In the genomic region with DNA sequence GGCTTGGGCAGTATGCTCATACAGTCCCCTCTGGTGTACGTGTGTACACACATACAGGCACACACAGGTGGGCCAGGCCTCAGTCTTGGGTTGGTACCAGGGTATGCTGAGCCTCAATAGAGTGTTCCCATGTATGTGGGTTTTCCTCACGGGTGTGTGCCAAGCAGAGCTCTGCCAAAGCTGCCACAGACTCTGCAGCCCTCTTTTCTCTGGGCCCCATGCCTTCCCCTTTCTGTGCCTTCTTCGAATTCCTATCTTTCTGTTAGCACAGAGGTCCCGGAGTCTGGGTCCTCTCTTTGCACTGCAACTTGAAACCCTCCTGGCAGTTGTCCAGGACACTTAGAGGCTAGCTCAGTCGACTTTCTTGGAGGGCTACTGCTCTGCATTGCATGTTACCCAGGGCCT, we compare ENCODE assay signal across 9 mouse cellular contexts. TPM values are rescaled to one million over a fixed set of nuclear protein-coding genes. Genes with fewer than 3 reads are reported as not detected.
DNase-seq lines count a peak whose midpoint lies in the region; ATAC-seq and TF ChIP-seq lines count a peak whose summit lies in the region.
"Had no signal": no experiment of that assay in that cellular context is flagged by ENCODE, and none has a peak within 500 bp of the region (broad histone marks: within the 10 kb centered on the region; RNA-seq: fewer than 3 reads in every experiment).

No protein-coding gene starts in this region.

- WGBS in intestine, embryonic 14.5 days: 19% methylated on average over 5 of the region's 5 CpGs
- 23% methylated on average over 5 of the region's 5 CpGs for WGBS in intestine, postnatal 0 days
- 28% methylated on average over 5 of the region's 5 CpGs for WGBS in forebrain, embryonic 13.5 days
- 30% methylated on average over 5 of the region's 5 CpGs for WGBS in hindbrain, embryonic 15.5 days
- 33% methylated on average over 5 of the region's 5 CpGs for WGBS in liver, embryonic 13.5 days (ENCODE audit: insufficient replicate concordance)
- 22% methylated on average over 5 of the region's 5 CpGs for WGBS in stomach, embryonic 15.5 days

- no peak overlapping the region for H3K9ac ChIP-seq in intestine, embryonic 14.5 days (ENCODE audit: low read length)
- H3K9ac ChIP-seq in intestine, postnatal 0 days (ENCODE audit: low read depth, low read length): no peak overlapping the region
- H3K9ac ChIP-seq in forebrain, embryonic 13.5 days: no peak overlapping the region
- no peak overlapping the region for H3K9ac ChIP-seq in hindbrain, embryonic 15.5 days
- no peak overlapping the region for H3K9ac ChIP-seq in liver, embryonic 13.5 days
- no peak overlapping the region for H3K9ac ChIP-seq in stomach, embryonic 15.5 days

- H3K27me3 ChIP-seq in intestine, embryonic 14.5 days (replicated peaks; ENCODE audit: control insufficient read depth, insufficient read depth, low read length): no peaks in the 10 kb centered on the region
- no peaks in the 10 kb centered on the region for H3K27me3 ChIP-seq in intestine, postnatal 0 days (replicated peaks; ENCODE audit: control insufficient read depth, insufficient read depth, low read length)
- H3K27me3 ChIP-seq in forebrain, embryonic 13.5 days: no peaks in the 10 kb centered on the region
- H3K27me3 ChIP-seq in hindbrain, embryonic 15.5 days: no peaks in the 10 kb centered on the region
- no peaks in the 10 kb centered on the region for H3K27me3 ChIP-seq in liver, embryonic 13.5 days
- H3K27me3 ChIP-seq in stomach, embryonic 15.5 days (replicated peaks): no peaks in the 10 kb centered on the region

- DNase-seq in intestine, embryonic 14.5 days (ENCODE audit: low spot score): peak; percentile 86
- no peak for DNase-seq in liver, embryonic 13.5 days
- no peak for DNase-seq in thymus, postnatal 14 days
- no peak for DNase-seq in cerebellum, postnatal 36 days

- no peaks in the 10 kb centered on the region for H3K9me3 ChIP-seq in intestine, embryonic 14.5 days (ENCODE audit: control insufficient read depth, low read length)
- H3K9me3 ChIP-seq in intestine, postnatal 0 days (ENCODE audit: control insufficient read depth): no peaks in the 10 kb centered on the region
- H3K9me3 ChIP-seq in forebrain, embryonic 13.5 days (replicated peaks): peaks cover 7% of the 10 kb centered on the region
- no peaks in the 10 kb centered on the region for H3K9me3 ChIP-seq in hindbrain, embryonic 15.5 days
- no peaks in the 10 kb centered on the region for H3K9me3 ChIP-seq in liver, embryonic 13.5 days (replicated peaks)
- no peaks in the 10 kb centered on the region for H3K9me3 ChIP-seq in stomach, embryonic 15.5 days

- peaks cover 13% of the 10 kb centered on the region for H3K36me3 ChIP-seq in intestine, embryonic 14.5 days (ENCODE audit: control insufficient read depth, insufficient read depth, low read length)
- no peaks in the 10 kb centered on the region for H3K36me3 ChIP-seq in intestine, postnatal 0 days (ENCODE audit: control insufficient read depth, insufficient read depth)
- no peaks in the 10 kb centered on the region; the same call in 1 of the 2 replicates for H3K36me3 ChIP-seq in forebrain, embryonic 13.5 days (ENCODE audit: poor library complexity, severe bottlenecking)
- H3K36me3 ChIP-seq in hindbrain, embryonic 15.5 days: no peaks in the 10 kb centered on the region
- H3K36me3 ChIP-seq in liver, embryonic 13.5 days: no peaks in the 10 kb centered on the region
- no peaks in the 10 kb centered on the region for H3K36me3 ChIP-seq in stomach, embryonic 15.5 days

- peak overlapping the region; percentile 83 for H3K27ac ChIP-seq in intestine, embryonic 14.5 days (ENCODE audit: low read depth)
- no peak overlapping the region for H3K27ac ChIP-seq in intestine, postnatal 0 days (ENCODE audit: low read depth, low read length)
- H3K27ac ChIP-seq in forebrain, embryonic 13.5 days: peak overlapping the region; percentile 12
- peak overlapping the region; percentile 58 for H3K27ac ChIP-seq in hindbrain, embryonic 15.5 days (replicated peaks)
- peak overlapping the region; percentile 75; the same call in 1 of the 2 replicates for H3K27ac ChIP-seq in liver, embryonic 13.5 days
- peak overlapping the region; percentile 77 for H3K27ac ChIP-seq in stomach, embryonic 15.5 days

- peaks cover 37% of the 10 kb centered on the region for H3K4me1 ChIP-seq in intestine, embryonic 14.5 days (replicated peaks; ENCODE audit: control insufficient read depth, insufficient read depth, low read length)
- H3K4me1 ChIP-seq in intestine, postnatal 0 days (replicated peaks; ENCODE audit: control insufficient read depth, insufficient read depth, low read length): 0 out of 2 replicates have a peak, but pooled peaks cover 5% of the 10 kb centered on the region
- peaks cover 28% of the 10 kb centered on the region for H3K4me1 ChIP-seq in forebrain, embryonic 13.5 days
- peaks cover 36% of the 10 kb centered on the region for H3K4me1 ChIP-seq in hindbrain, embryonic 15.5 days (replicated peaks)
- H3K4me1 ChIP-seq in liver, embryonic 13.5 days (replicated peaks): peaks cover 28% of the 10 kb centered on the region
- peaks cover 34% of the 10 kb centered on the region for H3K4me1 ChIP-seq in stomach, embryonic 15.5 days

- no peak for TF ChIP-seq CTCF in intestine, postnatal 0 days (IDR thresholded peaks at IDR 0.05; ENCODE audit: low read depth)

- peak; percentile 37 for ATAC-seq in intestine, embryonic 14.5 days (replicated peaks; ENCODE audit: low FRiP score, low TSS enrichment, low read depth)
- no peak for ATAC-seq in intestine, postnatal 0 days
- peak; percentile 65 for ATAC-seq in forebrain, embryonic 13.5 days
- ATAC-seq in hindbrain, embryonic 15.5 days (ENCODE audit: low FRiP score, low read depth): peak; percentile 55
- no peak for ATAC-seq in liver, embryonic 13.5 days (ENCODE audit: low read depth)
- peak; percentile 44; the same call in 1 of the 2 replicates for ATAC-seq in stomach, embryonic 15.5 days (ENCODE audit: insufficient read depth, low FRiP score, low read depth)

- no peak overlapping the region for H3K4me2 ChIP-seq in intestine, embryonic 14.5 days (ENCODE audit: low read length)
- H3K4me2 ChIP-seq in intestine, postnatal 0 days (replicated peaks; ENCODE audit: low read depth): no peak overlapping the region
- H3K4me2 ChIP-seq in forebrain, embryonic 13.5 days: 0 out of 2 replicates have a peak overlapping the region, but pooled peaks have one; percentile 3
- H3K4me2 ChIP-seq in hindbrain, embryonic 15.5 days: no peak overlapping the region
- H3K4me2 ChIP-seq in liver, embryonic 13.5 days: no peak overlapping the region
- H3K4me2 ChIP-seq in stomach, embryonic 15.5 days: peak overlapping the region; percentile 16

- no peak overlapping the region for H3K4me3 ChIP-seq in intestine, embryonic 14.5 days (ENCODE audit: low read depth, low read length)
- H3K4me3 ChIP-seq in intestine, postnatal 0 days (ENCODE audit: low read depth, low read length): no peak overlapping the region
- H3K4me3 ChIP-seq in forebrain, embryonic 13.5 days: no peak overlapping the region
- no peak overlapping the region for H3K4me3 ChIP-seq in hindbrain, embryonic 15.5 days
- H3K4me3 ChIP-seq in liver, embryonic 13.5 days (replicated peaks): no peak overlapping the region
- no peak overlapping the region for H3K4me3 ChIP-seq in stomach, embryonic 15.5 days (replicated peaks)
- H3K4me3 ChIP-seq: erythroblast, embryonic 14.5 days had no signal

RNA-seq across cellular contexts. Expression of a gene that starts 33.1 kb away (rescaled TPM):
- 23.3 and 27.6 TPM in 2 replicates for polyA plus RNA-seq in intestine, embryonic 14.5 days (2014; fragmentation: Nextera tagmentation; extraction: Ambion mirVana)
- polyA plus RNA-seq in intestine, postnatal 0 days (2015; fragmentation: Nextera tagmentation; extraction: Ambion mirVana): 2.6 and 5.6 TPM in 2 replicates
- 21.7 and 25.2 TPM in 2 replicates for polyA plus RNA-seq in forebrain, embryonic 13.5 days (2015; fragmentation: Nextera tagmentation; extraction: Ambion mirVana)
- 27.2 and 28.3 TPM in 2 replicates for polyA plus RNA-seq in hindbrain, embryonic 15.5 days (2015; fragmentation: Nextera tagmentation; extraction: Ambion mirVana)
- 2.1 and 4.3 TPM in 2 replicates for polyA plus RNA-seq in liver, embryonic 13.5 days (2015; fragmentation: Nextera tagmentation; extraction: Ambion mirVana)
- 17.0 and 21.2 TPM in 2 replicates for polyA plus RNA-seq in stomach, embryonic 15.5 days (2015; fragmentation: Nextera tagmentation; extraction: Ambion mirVana)
- polyA plus RNA-seq: erythroblast, embryonic 14.5 days had no signal

Comparison
In these comparisons a context has a peak if more than half of its experiments do, and no peak if none do; other contexts are left out.
1. ATAC-seq: peak in intestine, embryonic 14.5 days (single experiment), forebrain, embryonic 13.5 days (single experiment), hindbrain, embryonic 15.5 days (single experiment) and stomach, embryonic 15.5 days (single experiment); none in intestine, postnatal 0 days (single experiment) and liver, embryonic 13.5 days (single experiment).
2. H3K4me2 ChIP-seq: peak in forebrain, embryonic 13.5 days (single experiment) and stomach, embryonic 15.5 days (single experiment); none in intestine, embryonic 14.5 days (single experiment), intestine, postnatal 0 days (single experiment), hindbrain, embryonic 15.5 days (single experiment) and liver, embryonic 13.5 days (single experiment).